Mouse (Mus musculus) lung, embryonic 14.5 days (tissue): Measurements from ENCODE around the gene Gpn2. TPM values are rescaled to one million over a fixed set of nuclear protein-coding genes. Genes with fewer than 3 reads are reported as not detected.
A peak's percentile ranks its signal among the peaks of the same experiment; 100 is the strongest.

Source experiments
- ATAC-seq: fragments of 200-750 bp; cut with Nextera tagmentation; 2 replicates; pipeline ENCODE4 v1.8.0; 2017; ENCODE audit warnings: mild to moderate bottlenecking, moderate TSS enrichment, moderate library complexity; ENCODE audit not compliant: insufficient read depth
- DNase-seq: peaks from one replicate; pipeline ENCODE4 v3.0.0-alpha.2; 2015
- H3K27ac ChIP-seq: fragments of 300-500 bp; sonication (generic); 2 replicates; pipeline ENCODE4 v1.5.1; 2014; ENCODE audit warnings: low read depth, mild to moderate bottlenecking, moderate library complexity
- H3K27me3 ChIP-seq: fragments of 300-500 bp; sonication (generic); 2 replicates; pipeline ENCODE4 v1.6.1; 2014; ENCODE audit warnings: low read length, control low read depth; ENCODE audit not compliant: insufficient read depth
- H3K36me3 ChIP-seq: fragments of 300-500 bp; sonication (generic); 2 replicates; pipeline ENCODE4 v1.6.1; 2014; ENCODE audit warnings: control low read depth; ENCODE audit not compliant: insufficient read depth
- H3K4me1 ChIP-seq: fragments of 300-500 bp; sonication (generic); 2 replicates; pipeline ENCODE4 v1.6.1; 2014; ENCODE audit warnings: antibody characterized with exemption, control low read depth; ENCODE audit not compliant: insufficient read depth
- H3K4me2 ChIP-seq: fragments of 300-500 bp; sonication (generic); 2 replicates; pipeline ENCODE4 v1.6.1; 2014; ENCODE audit warnings: mild to moderate bottlenecking
- H3K4me3 ChIP-seq: fragments of 300-500 bp; sonication (generic); 2 replicates; pipeline ENCODE4 v1.5.1; 2014; ENCODE audit warnings: low read depth, low read length
- H3K9ac ChIP-seq: fragments of 300-500 bp; sonication (generic); 2 replicates; pipeline ENCODE4 v1.6.1; 2014
- H3K9me3 ChIP-seq: fragments of 300-500 bp; sonication (generic); 2 replicates; pipeline ENCODE4 v1.6.1; 2016; ENCODE audit warnings: low read depth, low read length, control low read depth
- CTCF ChIP-seq: IDR thresholded peaks from 2 replicates; pipeline ENCODE4 v1.5.1; 2016; ENCODE audit warnings: antibody characterized with exemption, low read depth
- WGBS: fragments of 180-500 bp; shearing (Covaris S2); extraction: QIAGEN DNeasy Blood & Tissue Kit; methylation state at CpG from one replicate; pipeline ENCODE4 v1.1.7; 2014; 5-methylcytosine and 5-hydroxymethylcytosine counted together
- polyA plus RNA-seq: library from polyadenylated mRNA; unstranded; fragments of >200 nt; fragmentation: Nextera tagmentation; extraction: Ambion mirVana; gene quantifications from 2 replicates; pipeline ENCODE4 v1.2.1, GENCODE M21; 2014

Gpn2 gene
- polyA plus RNA-seq, 1 experiment from 2014 or later = 23.7 TPM

- no peak for ATAC-seq
- Histone ChIP-seq H3K4me3 (no peak overlapping the region), H3K27me3 (no peaks in the 10 kb centered on the region), H3K4me1 (no peaks in the 10 kb centered on the region), H3K4me2 (no peak overlapping the region), H3K36me3 (peaks cover 29% of the 10 kb centered on the region; the same call in 1 of the 2 replicates), H3K9me3 (no peaks in the 10 kb centered on the region), H3K27ac (no peak overlapping the region), H3K9ac (no peak overlapping the region)
- WGBS = 84% methylated on average over 8 of the region's 8 CpGs
- no peak for DNase-seq
- TF ChIP-seq CTCF = no peak
Measured at GRCm38 (mm10) chr4:133620668-133621067, 36.5 kb downstream of the Gpn2 start.

GRCm38 (mm10) chr4:133622161-133622695 lies 38.1 kb downstream of the Gpn2 start:
- Histone ChIP-seq H3K4me1 (0 out of 2 replicates have a peak, but pooled peaks cover 2% of the 10 kb centered on the region), H3K27ac (no peak overlapping the region), H3K4me2 (no peak overlapping the region), H3K9me3 (no peaks in the 10 kb centered on the region), H3K4me3 (no peak overlapping the region), H3K27me3 (no peaks in the 10 kb centered on the region), H3K9ac (no peak overlapping the region), H3K36me3 (peaks cover 38% of the 10 kb centered on the region)
- ATAC-seq (no peak), DNase-seq (no peak)
- no peak for TF ChIP-seq CTCF
- 77% methylated on average over 10 of the region's 11 CpGs for WGBS

- 85% methylated on average over 7 of the region's 7 CpGs for WGBS
- 0 out of 2 replicates have a peak, but pooled peaks cover 2% of the 10 kb centered on the region for H3K4me1 ChIP-seq
- no peak overlapping the region for H3K4me2 ChIP-seq
- H3K27ac ChIP-seq = peak overlapping the region; percentile 80; the same call in 1 of the 2 replicates
- ATAC-seq (no peak), DNase-seq (no peak)
- H3K36me3 ChIP-seq = peaks cover 34% of the 10 kb centered on the region
- H3K9ac ChIP-seq = no peak overlapping the region
- no peaks in the 10 kb centered on the region for H3K9me3 ChIP-seq
- TF ChIP-seq CTCF = no peak
- H3K4me3 ChIP-seq = no peak overlapping the region
- no peaks in the 10 kb centered on the region for H3K27me3 ChIP-seq
Measured at GRCm38 (mm10) chr4:133624830-133625229, 40.7 kb downstream of the Gpn2 start.

- peak; percentile 64 for DNase-seq
- H3K27ac ChIP-seq = peak overlapping the region; percentile 80; the same call in 1 of the 2 replicates
- no peak for TF ChIP-seq CTCF
- H3K27me3 ChIP-seq = no peaks in the 10 kb centered on the region
- ATAC-seq = peak; percentile 54; the same call in 1 of the 2 replicates
- H3K4me1 ChIP-seq = 0 out of 2 replicates have a peak, but pooled peaks cover 2% of the 10 kb centered on the region
- peaks cover 29% of the 10 kb centered on the region for H3K36me3 ChIP-seq
- no peak overlapping the region for H3K4me3 ChIP-seq
- 62% methylated on average over 11 of the region's 11 CpGs for WGBS
- H3K4me2 ChIP-seq = no peak overlapping the region
- no peaks in the 10 kb centered on the region for H3K9me3 ChIP-seq
- no peak overlapping the region for H3K9ac ChIP-seq
Measured at GRCm38 (mm10) chr4:133625621-133626071, 41.5 kb downstream of the Gpn2 start.

GRCm38 (mm10) chr4:133626221-133626620 lies 42.1 kb downstream of the Gpn2 start:
- H3K4me1 ChIP-seq = 0 out of 2 replicates have a peak, but pooled peaks cover 2% of the 10 kb centered on the region
- H3K36me3 ChIP-seq = peaks cover 29% of the 10 kb centered on the region
- WGBS = 49% methylated on average over 5 of the region's 5 CpGs
- no peak overlapping the region for H3K4me2 ChIP-seq
- H3K4me3 ChIP-seq = no peak overlapping the region
- no peak overlapping the region for H3K9ac ChIP-seq
- no peak for TF ChIP-seq CTCF
- no peak for DNase-seq
- no peaks in the 10 kb centered on the region for H3K27me3 ChIP-seq
- no peak for ATAC-seq
- H3K9me3 ChIP-seq = no peaks in the 10 kb centered on the region
- peak overlapping the region; percentile 80; the same call in 1 of the 2 replicates for H3K27ac ChIP-seq

GRCm38 (mm10) chr4:133626621-133627020 lies 42.5 kb downstream of the Gpn2 start:
- H3K9me3 ChIP-seq = no peaks in the 10 kb centered on the region
- no peak for DNase-seq
- H3K36me3 ChIP-seq = peaks cover 29% of the 10 kb centered on the region
- no peak overlapping the region for H3K9ac ChIP-seq
- H3K27ac ChIP-seq = peak overlapping the region; percentile 80; the same call in 1 of the 2 replicates
- TF ChIP-seq CTCF = no peak
- ATAC-seq = no peak
- no peak overlapping the region for H3K4me3 ChIP-seq
- H3K4me2 ChIP-seq = no peak overlapping the region
- H3K4me1 ChIP-seq = 0 out of 2 replicates have a peak, but pooled peaks cover 2% of the 10 kb centered on the region
- no peaks in the 10 kb centered on the region for H3K27me3 ChIP-seq
- 87% methylated on average over 9 of the region's 9 CpGs for WGBS

- Histone ChIP-seq H3K27me3 (no peaks in the 10 kb centered on the region), H3K4me1 (0 out of 2 replicates have a peak, but pooled peaks cover 2% of the 10 kb centered on the region), H3K27ac (no peak overlapping the region), H3K36me3 (peaks cover 29% of the 10 kb centered on the region), H3K4me3 (no peak overlapping the region), H3K4me2 (no peak overlapping the region), H3K9me3 (no peaks in the 10 kb centered on the region), H3K9ac (no peak overlapping the region)
- TF ChIP-seq CTCF = no peak
- 91% methylated on average over 14 of the region's 14 CpGs for WGBS
- no peak for DNase-seq
- ATAC-seq = no peak
Measured at GRCm38 (mm10) chr4:133627039-133627438, 42.9 kb downstream of the Gpn2 start.
